Mouse (Mus musculus) neural tube, embryonic 13.5 days (tissue): ENCODE measurements around the gene Helz2. TPM values are rescaled to one million over a fixed set of nuclear protein-coding genes. Genes with fewer than 3 reads are reported as not detected.
A peak's percentile ranks its signal among the peaks of the same experiment; 100 is the strongest.

Source experiments
- ATAC-seq: fragments of 200-750 bp; cut with Nextera tagmentation; 2 replicates; pipeline ENCODE4 v1.8.0; 2017; ENCODE audit warnings: low read depth, mild to moderate bottlenecking, moderate TSS enrichment, moderate library complexity
- H3K27ac ChIP-seq: fragments of 300-500 bp; sonication (generic); replicated peaks from 2 replicates; pipeline ENCODE4 v1.5.1; 2015; ENCODE audit warnings: moderate library complexity, mild to moderate bottlenecking, inconsistent platforms
- H3K27me3 ChIP-seq: fragments of 300-500 bp; sonication (generic); 2 replicates; pipeline ENCODE4 v1.6.1; 2015; ENCODE audit warnings: mild to moderate bottlenecking, inconsistent platforms
- H3K36me3 ChIP-seq: fragments of 300-500 bp; sonication (generic); 2 replicates; pipeline ENCODE4 v1.6.1; 2015; ENCODE audit warnings: mild to moderate bottlenecking, inconsistent platforms
- H3K4me1 ChIP-seq: fragments of 300-500 bp; sonication (generic); replicated peaks from 2 replicates; pipeline ENCODE4 v1.6.1; 2015; ENCODE audit warnings: inconsistent platforms
- H3K4me2 ChIP-seq: fragments of 300-500 bp; sonication (generic); 2 replicates; pipeline ENCODE4 v1.6.1; 2015; ENCODE audit warnings: inconsistent platforms, mild to moderate bottlenecking, moderate library complexity
- H3K4me3 ChIP-seq: fragments of 300-500 bp; sonication (generic); 2 replicates; pipeline ENCODE4 v1.5.1; 2015; ENCODE audit warnings: mild to moderate bottlenecking, inconsistent platforms
- H3K9ac ChIP-seq: fragments of 300-500 bp; sonication (generic); 2 replicates; pipeline ENCODE4 v1.6.1; 2015; ENCODE audit warnings: moderate library complexity, mild to moderate bottlenecking, inconsistent platforms
- H3K9me3 ChIP-seq: fragments of 300-500 bp; sonication (generic); 2 replicates; pipeline ENCODE4 v1.6.1; 2016; ENCODE audit warnings: inconsistent platforms
- WGBS: fragments of 180-500 bp; shearing (Covaris S2); methylation state at CpG from one replicate; pipeline ENCODE4 v1.1.7; 2015; 5-methylcytosine and 5-hydroxymethylcytosine counted together
- polyA plus RNA-seq: library from polyadenylated mRNA; unstranded; fragments of >200 nt; fragmentation: Nextera tagmentation; extraction: Ambion mirVana; gene quantifications from 2 replicates; pipeline ENCODE4 v1.2.1, GENCODE M21; 2015

The Helz2 gene
- polyA plus RNA-seq, 1 experiment from 2014 or later = 0.22 TPM

- H3K27me3 ChIP-seq = no peaks in the 10 kb centered on the region
- H3K27ac ChIP-seq = peak within 1 kb of the TSS; percentile 95
- peak; percentile 92 for ATAC-seq
- H3K4me2 ChIP-seq = peak within 1 kb of the TSS; percentile 65
- H3K4me1 ChIP-seq = peaks cover 14% of the 10 kb centered on the region
- H3K9ac ChIP-seq = peak within 1 kb of the TSS; percentile 97
- no peaks in the 10 kb centered on the region for H3K9me3 ChIP-seq
- peak within 1 kb of the TSS; percentile 80 for H3K4me3 ChIP-seq
- H3K36me3 ChIP-seq = peaks cover 12% of the 10 kb centered on the region
- WGBS = under 1% methylated on average over 64 of the region's 64 CpGs
These were observed 54.5 kb downstream of the Helz2 start, which contains the start of gene Ppdpf for GRCm38 (mm10) chr2:181187121-181188000. Gene Ppdpf, plus strand, starts transcription at chr2:181187247.

- Histone ChIP-seq H3K27me3 (no peaks in the 10 kb centered on the region), H3K4me2 (peak overlapping the region; percentile 65), H3K9ac (peak overlapping the region; percentile 97), H3K27ac (peak overlapping the region; percentile 95), H3K4me1 (peaks cover 14% of the 10 kb centered on the region), H3K9me3 (no peaks in the 10 kb centered on the region), H3K4me3 (peak overlapping the region; percentile 80), H3K36me3 (peaks cover 12% of the 10 kb centered on the region)
- WGBS = under 1% methylated on average over 14 of the region's 14 CpGs
- ATAC-seq = peak; percentile 89
These were observed 55.2 kb downstream of the Helz2 start for GRCm38 (mm10) chr2:181186635-181187034.

- Histone ChIP-seq H3K4me1 (no peaks in the 10 kb centered on the region), H3K27ac (no peak overlapping the region), H3K9me3 (no peaks in the 10 kb centered on the region), H3K27me3 (no peaks in the 10 kb centered on the region), H3K9ac (no peak overlapping the region), H3K4me2 (no peak overlapping the region), H3K36me3 (no peaks in the 10 kb centered on the region), H3K4me3 (no peak overlapping the region)
- no peak for ATAC-seq
- WGBS = 81% methylated on average over 6 of the region's 6 CpGs
These were observed 60.9 kb downstream of the Helz2 start for GRCm38 (mm10) chr2:181180898-181181297.

GRCm38 (mm10) chr2:181178471-181178870 is 63.4 kb downstream of the Helz2 start:
- H3K9ac ChIP-seq = no peak overlapping the region
- H3K27me3 ChIP-seq = no peaks in the 10 kb centered on the region
- ATAC-seq = no peak
- WGBS = 88% methylated on average over 5 of the region's 5 CpGs
- no peaks in the 10 kb centered on the region for H3K36me3 ChIP-seq
- no peak overlapping the region for H3K4me2 ChIP-seq
- no peaks in the 10 kb centered on the region for H3K4me1 ChIP-seq
- H3K9me3 ChIP-seq = no peaks in the 10 kb centered on the region
- H3K4me3 ChIP-seq = no peak overlapping the region
- no peak overlapping the region for H3K27ac ChIP-seq

GRCm38 (mm10) chr2:181178015-181178414 is 63.8 kb downstream of the Helz2 start:
- no peaks in the 10 kb centered on the region for H3K9me3 ChIP-seq
- ATAC-seq = no peak

More at GRCm38 (mm10) chr2:181178015-181178414, 63.8 kb downstream of the Helz2 start:
- Histone ChIP-seq H3K4me1 (no peaks in the 10 kb centered on the region), H3K9ac (no peak overlapping the region), H3K4me2 (no peak overlapping the region), H3K27me3 (no peaks in the 10 kb centered on the region), H3K36me3 (no peaks in the 10 kb centered on the region), H3K27ac (no peak overlapping the region), H3K4me3 (no peak overlapping the region)
- 81% methylated on average over 3 of the region's 3 CpGs for WGBS

Other genes with a start within 250 kb of the Helz2 start
- gene Chrna4, start 198.5 kb downstream of the Helz2 start, polyA plus RNA-seq = 42.9 and 43.0 TPM in 2 replicates
- 43.9 TPM in 2 replicates for gene Kcnq2, start 106.7 kb downstream of the Helz2 start, polyA plus RNA-seq
- gene Eef1a2, start 85.0 kb downstream of the Helz2 start, polyA plus RNA-seq = 7.7 and 8.9 TPM in 2 replicates
- gene Ppdpf, start 54.8 kb downstream of the Helz2 start, polyA plus RNA-seq = 331 and 431 TPM in 2 replicates
- not detected in 2 replicates for gene Ptk6, start 39.2 kb downstream of the Helz2 start, polyA plus RNA-seq
- 0.14 and 0.22 TPM in 2 replicates for gene Srms, start 28.8 kb downstream of the Helz2 start, polyA plus RNA-seq
- not detected in 2 replicates for gene Fndc11, start 22.0 kb downstream of the Helz2 start, polyA plus RNA-seq
- gene Gmeb2, start 46.0 kb upstream of the Helz2 start, polyA plus RNA-seq = 15.1 and 15.4 TPM in 2 replicates
- gene Stmn3, start 72.5 kb upstream of the Helz2 start, polyA plus RNA-seq = 1,090 and 1,260 TPM in 2 replicates
- gene Rtel1, start 77.7 kb upstream of the Helz2 start, polyA plus RNA-seq = 28.8 and 30.1 TPM in 2 replicates
- gene Zgpat, start 122.9 kb upstream of the Helz2 start, polyA plus RNA-seq = 61.4 and 67.4 TPM in 2 replicates
- 82.6 and 85.9 TPM in 2 replicates for gene Arfrp1, start 123.4 kb upstream of the Helz2 start, polyA plus RNA-seq
- gene Lime1, start 138.1 kb upstream of the Helz2 start, polyA plus RNA-seq = 41.3 and 41.4 TPM in 2 replicates
- gene Zbtb46, start 217.4 kb upstream of the Helz2 start, polyA plus RNA-seq = 21.1 and 22.0 TPM in 2 replicates